Mouse (Mus musculus): Measurements from ENCODE around the gene Lrfn2. TPM values are rescaled to one million over a fixed set of nuclear protein-coding genes. Genes with fewer than 3 reads are reported as not detected.

Lrfn2 gene
- polyA plus RNA-seq, 1 experiment from 2014 or later = 0.04 TPM

DNA sequence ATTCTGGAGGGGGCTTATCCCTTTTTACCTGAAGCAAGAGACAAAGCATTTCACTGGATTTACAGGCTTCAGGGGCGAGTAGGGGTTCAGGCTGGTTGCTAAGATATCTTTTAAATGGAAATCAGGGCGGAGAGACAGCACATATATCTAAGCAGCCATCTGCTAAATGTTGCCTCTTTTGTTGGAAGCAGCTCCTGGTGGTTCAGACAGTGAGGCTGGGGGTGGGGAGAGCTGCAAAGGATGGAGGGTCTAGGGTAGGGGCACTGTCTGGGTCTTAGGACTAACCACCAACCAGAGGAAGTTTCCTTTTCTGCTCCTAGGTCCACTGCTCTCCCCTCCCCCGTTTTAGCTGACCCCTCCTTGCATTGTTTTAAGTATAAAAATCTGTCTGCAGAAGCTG lies 131.6 kb downstream of the Lrfn2 start:
- Histone ChIP-seq H3K4me3 (ENCODE audit: low read depth, low read length) (no peak overlapping the region), H3K27ac (ENCODE audit: low read length) (no peak overlapping the region), H3K4me1 (ENCODE audit: insufficient read depth, low read depth, low read length) (no peaks in the 10 kb centered on the region), H3K36me3 (ENCODE audit: insufficient read depth, low read length) (no peaks in the 10 kb centered on the region), H3K9me3 (ENCODE audit: low read length) (no peaks in the 10 kb centered on the region), H3K27me3 (replicated peaks; ENCODE audit: insufficient read depth, low read length) (no peaks in the 10 kb centered on the region), H3K9ac (replicated peaks; ENCODE audit: low read depth) (no peak overlapping the region), H3K4me2 (replicated peaks; ENCODE audit: low read depth, low read length) (no peak overlapping the region)
- ATAC-seq = no peak
- no peak for DNase-seq (ENCODE audit: low spot score)
- WGBS = 49% methylated on average over 3 of the region's 3 CpGs
- TF ChIP-seq CTCF (IDR thresholded peaks at IDR 0.05) (no peak), EP300 (IDR thresholded peaks at IDR 0.05) (no peak)

DNA sequence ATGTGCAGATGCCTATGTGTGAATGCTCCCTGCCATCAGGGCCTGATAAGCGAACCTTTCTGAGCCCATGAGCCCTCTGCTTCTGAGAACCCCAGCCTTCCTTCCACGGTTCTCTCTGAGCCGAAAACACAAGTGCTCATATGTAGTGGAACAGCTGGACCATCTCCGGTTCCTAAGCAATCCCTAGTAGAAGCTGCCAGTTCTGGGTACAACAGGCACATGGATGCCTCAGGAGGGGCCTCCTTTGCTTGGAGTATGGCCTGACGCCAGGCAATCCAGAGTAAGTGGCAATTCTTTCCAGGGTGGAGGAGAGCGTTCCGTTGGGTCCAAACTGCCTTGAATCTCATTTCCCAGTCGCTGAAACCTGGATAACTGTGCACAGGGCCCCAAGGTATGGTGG lies 132.3 kb downstream of the Lrfn2 start:
- ATAC-seq (no peak), DNase-seq (ENCODE audit: low spot score) (no peak)
- no peaks in the 10 kb centered on the region for H3K9me3 ChIP-seq (ENCODE audit: low read length)
- WGBS = 67% methylated on average over 8 of the region's 8 CpGs
- H3K4me1 ChIP-seq (ENCODE audit: insufficient read depth, low read depth, low read length) = no peaks in the 10 kb centered on the region
- no peak overlapping the region for H3K27ac ChIP-seq (ENCODE audit: low read length)
- H3K4me3 ChIP-seq (ENCODE audit: low read depth, low read length) = no peak overlapping the region
- TF ChIP-seq CTCF (IDR thresholded peaks at IDR 0.05) = no peak
- TF ChIP-seq EP300 (IDR thresholded peaks at IDR 0.05) = no peak
- no peak overlapping the region for H3K4me2 ChIP-seq (replicated peaks; ENCODE audit: low read depth, low read length)
- H3K36me3 ChIP-seq (ENCODE audit: insufficient read depth, low read length) = no peaks in the 10 kb centered on the region
- no peaks in the 10 kb centered on the region for H3K27me3 ChIP-seq (replicated peaks; ENCODE audit: insufficient read depth, low read length)
- H3K9ac ChIP-seq (replicated peaks; ENCODE audit: low read depth) = no peak overlapping the region

- 70% methylated on average over 3 of the region's 3 CpGs for WGBS
- Histone ChIP-seq H3K4me3 (ENCODE audit: low read depth, low read length) (no peak overlapping the region), H3K4me1 (ENCODE audit: insufficient read depth, low read depth, low read length) (no peaks in the 10 kb centered on the region), H3K36me3 (ENCODE audit: insufficient read depth, low read length) (no peaks in the 10 kb centered on the region), H3K9ac (replicated peaks; ENCODE audit: low read depth) (no peak overlapping the region), H3K4me2 (replicated peaks; ENCODE audit: low read depth, low read length) (no peak overlapping the region), H3K27ac (ENCODE audit: low read length) (no peak overlapping the region), H3K27me3 (replicated peaks; ENCODE audit: insufficient read depth, low read length) (no peaks in the 10 kb centered on the region), H3K9me3 (ENCODE audit: low read length) (no peaks in the 10 kb centered on the region)
- ATAC-seq (no peak), DNase-seq (ENCODE audit: low spot score) (no peak)
- no peak for TF ChIP-seq EP300 (IDR thresholded peaks at IDR 0.05)
- no peak for TF ChIP-seq CTCF (IDR thresholded peaks at IDR 0.05)
Measured at GRCm38 (mm10) chr17:49065050-49065449, 132.9 kb downstream of the Lrfn2 start.

DNA sequence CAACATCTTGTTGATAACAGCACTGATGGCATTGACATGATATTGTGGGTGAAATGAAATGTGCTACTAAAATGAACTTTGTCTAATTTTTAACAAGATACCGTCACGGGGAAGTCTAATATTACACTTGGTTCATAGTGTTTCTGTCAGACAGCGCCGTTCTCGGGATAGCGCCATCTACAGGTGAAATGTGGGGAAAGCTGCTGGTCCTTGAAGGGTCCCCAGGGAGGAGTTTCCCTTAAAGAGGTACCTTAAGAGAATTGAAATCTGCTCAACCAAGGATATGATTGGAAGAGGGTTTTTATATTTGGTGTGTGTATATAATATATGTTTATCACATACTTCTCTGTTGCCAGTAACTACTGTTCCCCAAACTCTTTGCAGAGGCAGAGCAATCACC lies 134.6 kb downstream of the Lrfn2 start:
- Histone ChIP-seq H3K9me3 (ENCODE audit: low read length) (no peaks in the 10 kb centered on the region), H3K27ac (ENCODE audit: low read length) (no peak overlapping the region), H3K9ac (replicated peaks; ENCODE audit: low read depth) (no peak overlapping the region), H3K27me3 (replicated peaks; ENCODE audit: insufficient read depth, low read length) (no peaks in the 10 kb centered on the region), H3K4me1 (ENCODE audit: insufficient read depth, low read depth, low read length) (no peaks in the 10 kb centered on the region), H3K36me3 (ENCODE audit: insufficient read depth, low read length) (no peaks in the 10 kb centered on the region), H3K4me3 (ENCODE audit: low read depth, low read length) (no peak overlapping the region), H3K4me2 (replicated peaks; ENCODE audit: low read depth, low read length) (no peak overlapping the region)
- DNase-seq (ENCODE audit: low spot score) = no peak
- 63% methylated on average over 6 of the region's 6 CpGs for WGBS
- peak; percentile 25; the same call in 1 of the 2 replicates for TF ChIP-seq CTCF (IDR thresholded peaks at IDR 0.05)
- no peak for TF ChIP-seq EP300 (IDR thresholded peaks at IDR 0.05)
- no peak for ATAC-seq

GRCm38 (mm10) chr17:49078168-49078567 lies 146.0 kb downstream of the Lrfn2 start:
- H3K4me1 ChIP-seq (ENCODE audit: insufficient read depth, low read depth, low read length) = no peaks in the 10 kb centered on the region
- no peak for TF ChIP-seq EP300 (IDR thresholded peaks at IDR 0.05)
- TF ChIP-seq CTCF (IDR thresholded peaks at IDR 0.05) = no peak
- no peak for DNase-seq (ENCODE audit: low spot score)
- whole genome bisulfite sequencing = 11% methylated on average over 2 of the region's 2 CpGs
- H3K27me3 ChIP-seq (replicated peaks; ENCODE audit: insufficient read depth, low read length) = no peaks in the 10 kb centered on the region
- H3K27ac ChIP-seq (ENCODE audit: low read length) = no peak overlapping the region
- H3K4me3 ChIP-seq (ENCODE audit: low read depth, low read length) = no peak overlapping the region
- H3K4me2 ChIP-seq (replicated peaks; ENCODE audit: low read depth, low read length) = no peak overlapping the region
- H3K9ac ChIP-seq (replicated peaks; ENCODE audit: low read depth) = no peak overlapping the region
- no peaks in the 10 kb centered on the region for H3K36me3 ChIP-seq (ENCODE audit: insufficient read depth, low read length)
- no peak for ATAC-seq
- H3K9me3 ChIP-seq (ENCODE audit: low read length) = no peaks in the 10 kb centered on the region

GRCm38 (mm10) chr17:49079647-49080046 lies 147.5 kb downstream of the Lrfn2 start:
- Histone ChIP-seq H3K27ac (ENCODE audit: low read length) (no peak overlapping the region), H3K4me2 (replicated peaks; ENCODE audit: low read depth, low read length) (no peak overlapping the region), H3K27me3 (replicated peaks; ENCODE audit: insufficient read depth, low read length) (no peaks in the 10 kb centered on the region), H3K4me3 (ENCODE audit: low read depth, low read length) (no peak overlapping the region), H3K36me3 (ENCODE audit: insufficient read depth, low read length) (no peaks in the 10 kb centered on the region), H3K9me3 (ENCODE audit: low read length) (no peaks in the 10 kb centered on the region), H3K4me1 (ENCODE audit: insufficient read depth, low read depth, low read length) (no peaks in the 10 kb centered on the region), H3K9ac (replicated peaks; ENCODE audit: low read depth) (no peak overlapping the region)
- DNase-seq (ENCODE audit: low spot score) (no peak), ATAC-seq (no peak)
- 40% methylated on average over 2 of the region's 2 CpGs for WGBS
- TF ChIP-seq CTCF (IDR thresholded peaks at IDR 0.05) = no peak
- TF ChIP-seq EP300 (IDR thresholded peaks at IDR 0.05) = no peak
